8 mouse cellular contexts compared by ENCODE assay signal in the genomic region with DNA sequence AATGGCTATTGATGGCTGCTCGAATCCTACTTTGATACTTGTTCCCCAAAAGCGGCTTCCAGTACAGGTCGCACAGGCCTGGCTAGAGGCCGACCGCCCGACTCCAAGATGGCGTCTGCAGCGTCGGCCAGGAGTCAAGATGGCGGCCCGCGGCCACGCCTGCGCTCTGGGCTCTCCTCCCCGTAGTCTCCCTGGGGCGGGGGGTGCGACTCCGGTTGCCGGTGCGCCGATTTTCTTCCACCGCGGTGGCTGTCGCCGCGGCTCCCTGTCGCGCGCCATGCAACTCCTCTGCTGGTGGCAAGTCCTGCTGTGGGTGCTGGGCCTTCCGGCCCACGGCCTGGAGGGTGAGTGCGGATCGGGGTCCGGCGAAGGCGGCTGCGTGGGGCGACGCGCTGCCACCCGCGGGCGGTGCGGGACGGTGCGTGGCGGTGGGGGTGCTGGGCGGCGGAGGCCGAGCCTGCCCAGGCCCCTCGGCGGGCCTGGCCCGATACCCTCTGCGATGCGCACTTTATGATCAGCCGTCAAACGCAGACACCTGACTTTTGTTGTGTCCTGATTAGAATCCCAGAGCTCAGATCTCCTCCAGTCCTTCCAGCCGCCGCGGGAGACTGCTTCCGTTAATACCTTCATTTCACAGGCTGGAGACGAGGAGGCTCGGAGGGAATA. TPM values are rescaled to one million over a fixed set of nuclear protein-coding genes. Genes with fewer than 3 reads are reported as not detected.
A peak's percentile ranks its signal among the peaks of the same experiment; 100 is the strongest.
DNase-seq lines count a peak whose midpoint lies in the region; ATAC-seq and TF ChIP-seq lines count a peak whose summit lies in the region.

A gene (plus strand): TSS at position 150 of the 666 bp plus-strand sequence.

- intact Hi-C loops in heart, adult 2 months (cut with DNase I), result loop anchor here (1.0 kb wide), 2 partner anchors 13 to 21 kb away; a partner anchor contains a TSS

- peak within 1 kb of the TSS; percentile 61 for H3K4me2 ChIP-seq in embryonic facial prominence, embryonic 14.5 days (ENCODE audit: low read depth, low read length)
- peak within 1 kb of the TSS; percentile 57 for H3K4me2 ChIP-seq in limb, embryonic 11.5 days (ENCODE audit: low read depth, severe bottlenecking)
- peak within 1 kb of the TSS; percentile 65 for H3K4me2 ChIP-seq in midbrain, embryonic 13.5 days (replicated peaks)

- ATAC-seq in embryonic facial prominence, embryonic 14.5 days (ENCODE audit: low read depth), result peak; percentile 94
- peak; percentile 89 for ATAC-seq in limb, embryonic 11.5 days (ENCODE audit: insufficient number of reproducible peaks, low FRiP score, low TSS enrichment, low read depth)
- ATAC-seq in midbrain, embryonic 13.5 days, result peak; percentile 95

- DNase-seq in 3T3-L1 (ENCODE audit: low read depth, low spot score), result peak; percentile 75
- peak; percentile 83 to 86 for DNase-seq in adrenal gland, postnatal 4 days (ENCODE audit: low spot score in 2 of 2)
- DNase-seq in embryonic facial prominence, embryonic 14.5 days (ENCODE audit: low spot score), result peak; percentile 92
- peak; percentile 91 to 98 for DNase-seq in heart, adult 2 months
- DNase-seq in kidney, adult 2 months, result peak; percentile 93
- DNase-seq in limb, embryonic 11.5 days (ENCODE audit: low spot score), result peak; percentile 91

- H3K27me3 ChIP-seq in embryonic facial prominence, embryonic 14.5 days (replicated peaks; ENCODE audit: control insufficient read depth, insufficient read depth, low read length), result no peaks in the 10 kb centered on the region
- H3K27me3 ChIP-seq in heart, adult 2 months (ENCODE audit: control insufficient read depth, insufficient read depth, low read length), result no peaks in the 10 kb centered on the region
- H3K27me3 ChIP-seq in kidney, adult 2 months (replicated peaks; ENCODE audit: control insufficient read depth, insufficient read depth, low read length), result no peaks in the 10 kb centered on the region
- no peaks in the 10 kb centered on the region for H3K27me3 ChIP-seq in limb, embryonic 11.5 days (ENCODE audit: control insufficient read depth, insufficient read depth, low read length)
- H3K27me3 ChIP-seq in midbrain, embryonic 13.5 days, result no peaks in the 10 kb centered on the region
- no peaks in the 10 kb centered on the region for H3K27me3 ChIP-seq in small intestine, adult 2 months (ENCODE audit: control insufficient read depth, insufficient read depth, low read length)

- peak within 1 kb of the TSS; percentile 95 for H3K9ac ChIP-seq in embryonic facial prominence, embryonic 14.5 days (ENCODE audit: low read depth, low read length)
- H3K9ac ChIP-seq in heart, adult 2 months (ENCODE audit: low read depth, low read length), result peak within 1 kb of the TSS; percentile 94
- H3K9ac ChIP-seq in limb, embryonic 11.5 days (ENCODE audit: low read length), result peak within 1 kb of the TSS; percentile 94
- H3K9ac ChIP-seq in midbrain, embryonic 13.5 days (replicated peaks), result peak within 1 kb of the TSS; percentile 93

- H3K4me3 ChIP-seq in embryonic facial prominence, embryonic 14.5 days (ENCODE audit: low read depth, low read length), result peak within 1 kb of the TSS; percentile 92
- H3K4me3 ChIP-seq in heart, adult 2 months, result peak within 1 kb of the TSS; percentile 64
- peak within 1 kb of the TSS; percentile 87 for H3K4me3 ChIP-seq in kidney, adult 2 months (ENCODE audit: insufficient read depth, low read depth, low read length)
- peak within 1 kb of the TSS; percentile 84 for H3K4me3 ChIP-seq in limb, embryonic 11.5 days (ENCODE audit: low read depth, low read length)
- H3K4me3 ChIP-seq in midbrain, embryonic 13.5 days (replicated peaks), result peak within 1 kb of the TSS; percentile 76
- H3K4me3 ChIP-seq in small intestine, adult 2 months (ENCODE audit: low read depth, low read length), result peak within 1 kb of the TSS; percentile 74

- 0 out of 2 replicates have a peak, but pooled peaks have one; percentile 51 for TF ChIP-seq POLR2A in heart, adult 2 months (IDR thresholded peaks at IDR 0.05; ENCODE audit: insufficient read depth, low read depth, low read length)
- no peak for TF ChIP-seq POLR2A in kidney, adult 2 months (IDR thresholded peaks at IDR 0.05; ENCODE audit: low read depth, low read length)
- TF ChIP-seq POLR2A in small intestine, adult 2 months (IDR thresholded peaks at IDR 0.05; ENCODE audit: low read depth, low read length), result peak; percentile 73

- peak within 1 kb of the TSS; percentile 83 for H3K27ac ChIP-seq in embryonic facial prominence, embryonic 14.5 days (replicated peaks; ENCODE audit: low read depth, low read length)
- peak within 1 kb of the TSS; percentile 93 for H3K27ac ChIP-seq in heart, adult 2 months
- H3K27ac ChIP-seq in kidney, adult 2 months (ENCODE audit: insufficient read depth, low read depth, low read length), result peak within 1 kb of the TSS; percentile 90
- H3K27ac ChIP-seq in limb, embryonic 11.5 days (replicated peaks; ENCODE audit: low read depth, low read length), result peak within 1 kb of the TSS; percentile 76
- H3K27ac ChIP-seq in midbrain, embryonic 13.5 days, result peak within 1 kb of the TSS; percentile 94
- H3K27ac ChIP-seq in small intestine, adult 2 months (ENCODE audit: insufficient read depth, low read depth, low read length), result peak within 1 kb of the TSS; percentile 67

- peaks cover 5% of the 10 kb centered on the region; the same call in 1 of the 2 replicates for H3K4me1 ChIP-seq in embryonic facial prominence, embryonic 14.5 days (ENCODE audit: control insufficient read depth, insufficient read depth, low read length)
- H3K4me1 ChIP-seq in heart, adult 2 months (ENCODE audit: control insufficient read depth, insufficient read depth, low read length), result no peaks in the 10 kb centered on the region; the same call in 1 of the 2 replicates
- H3K4me1 ChIP-seq in kidney, adult 2 months (ENCODE audit: control insufficient read depth, insufficient read depth, low read length), result peaks cover 3% of the 10 kb centered on the region; the same call in 1 of the 2 replicates
- H3K4me1 ChIP-seq in limb, embryonic 11.5 days (ENCODE audit: control insufficient read depth, insufficient read depth, low read length), result 0 out of 2 replicates have a peak, but pooled peaks cover 3% of the 10 kb centered on the region
- peaks cover 26% of the 10 kb centered on the region for H3K4me1 ChIP-seq in midbrain, embryonic 13.5 days (replicated peaks)
- no peaks in the 10 kb centered on the region; the same call in 1 of the 2 replicates for H3K4me1 ChIP-seq in small intestine, adult 2 months (ENCODE audit: control insufficient read depth, insufficient read depth, insufficient read length, low read length)

- 0 out of 2 replicates have a peak, but pooled peaks have one; percentile 54 for TF ChIP-seq EP300 in heart, adult 2 months (IDR thresholded peaks at IDR 0.05; ENCODE audit: insufficient read depth, low read depth, low read length)

- peaks cover 17% of the 10 kb centered on the region for H3K36me3 ChIP-seq in embryonic facial prominence, embryonic 14.5 days (ENCODE audit: control insufficient read depth, insufficient read depth, low read length)
- no peaks in the 10 kb centered on the region; the same call in 1 of the 2 replicates for H3K36me3 ChIP-seq in heart, adult 2 months (ENCODE audit: control insufficient read depth, insufficient read depth, low read length)
- no peaks in the 10 kb centered on the region for H3K36me3 ChIP-seq in kidney, adult 2 months (ENCODE audit: control insufficient read depth, insufficient read depth, low read length)
- H3K36me3 ChIP-seq in limb, embryonic 11.5 days (ENCODE audit: control insufficient read depth, insufficient read depth, low read length), result no peaks in the 10 kb centered on the region
- H3K36me3 ChIP-seq in midbrain, embryonic 13.5 days, result peaks cover 21% of the 10 kb centered on the region
- H3K36me3 ChIP-seq in small intestine, adult 2 months (ENCODE audit: control insufficient read depth, insufficient read depth, low read length), result peaks cover 2% of the 10 kb centered on the region; the same call in 1 of the 2 replicates

- peaks cover 2% of the 10 kb centered on the region for H3K79me2 ChIP-seq in heart, adult 2 months (replicated peaks; ENCODE audit: control insufficient read depth, insufficient read depth, low read length)

- TF ChIP-seq CTCF in heart, adult 2 months (IDR thresholded peaks at IDR 0.05), result no peak
- no peak for TF ChIP-seq CTCF in kidney, adult 2 months (conservative IDR thresholded peaks at IDR 0.05; ENCODE audit: insufficient read depth, insufficient read length, low read depth, low read length)
- TF ChIP-seq CTCF in small intestine, adult 2 months (IDR thresholded peaks at IDR 0.05; ENCODE audit: extremely low read depth, insufficient read length, insufficient replicate concordance, low read depth, low read length), result no peak

- under 1% methylated on average over 41 of the region's 63 CpGs for WGBS in embryonic facial prominence, embryonic 14.5 days
- under 1% methylated on average over 63 of the region's 63 CpGs for WGBS in heart, adult 2 months
- WGBS in kidney, adult 2 months, result under 1% methylated on average over 63 of the region's 63 CpGs
- WGBS in limb, embryonic 11.5 days, result under 1% methylated on average over 63 of the region's 63 CpGs
- under 1% methylated on average over 47 of the region's 63 CpGs for WGBS in midbrain, embryonic 13.5 days
- 1% methylated on average over 63 of the region's 63 CpGs for WGBS in small intestine, adult 2 months

- H3K9me3 ChIP-seq in embryonic facial prominence, embryonic 14.5 days (ENCODE audit: control insufficient read depth, low read length), result no peaks in the 10 kb centered on the region
- H3K9me3 ChIP-seq in limb, embryonic 11.5 days (ENCODE audit: control insufficient read depth, low read length), result no peaks in the 10 kb centered on the region
- H3K9me3 ChIP-seq in midbrain, embryonic 13.5 days, result no peaks in the 10 kb centered on the region

RNA-seq across cellular contexts. Expression of the gene that starts here (rescaled TPM):
- total RNA-seq in adrenal gland, postnatal 4 days (2021), result 10 to 100 TPM; 53.9 to 54.3 TPM
- polyA plus RNA-seq in embryonic facial prominence, embryonic 14.5 days (2014; fragmentation: Nextera tagmentation; extraction: Ambion mirVana), result 98.9 and 99.8 TPM in 2 replicates
- total RNA-seq in heart, adult 2 months (2021), result 10 to 100 TPM; 39.4 to 47.1 TPM
- 29.1 and 37.5 TPM in 2 replicates for polyA plus RNA-seq in heart, adult 2 months (2012; rRNA removed)
- 47.7 and 52.2 TPM in 2 replicates for polyA plus RNA-seq in kidney, adult 2 months (2012; rRNA removed)
- 85.9 and 91.7 TPM in 2 replicates for polyA plus RNA-seq in limb, embryonic 11.5 days (2014; fragmentation: Nextera tagmentation; extraction: Ambion mirVana)
- 121 and 129 TPM in 2 replicates for polyA plus RNA-seq in midbrain, embryonic 13.5 days (2015; fragmentation: Nextera tagmentation; extraction: Ambion mirVana)
- 21.5 and 32.8 TPM in 2 replicates for polyA plus RNA-seq in small intestine, adult 2 months (2012; rRNA removed)

Comparison
In these comparisons a context has a peak if more than half of its experiments do, and no peak if none do; other contexts are left out.
1. Peak in every context shown above with its lines: DNase-seq, ATAC-seq, H3K4me3 ChIP-seq and H3K27ac ChIP-seq.